Mouse (Mus musculus) frontal cortex, postnatal 36 days (tissue): Measurements from ENCODE around the gene Dcaf15.

Experiments
- DNase-seq, 2 experiments: peaks; one replicate each; pipeline ENCODE4 v3.0.0; 2022; ENCODE audit warnings: low spot score in 2 of 2

The Dcaf15 gene

DNA sequence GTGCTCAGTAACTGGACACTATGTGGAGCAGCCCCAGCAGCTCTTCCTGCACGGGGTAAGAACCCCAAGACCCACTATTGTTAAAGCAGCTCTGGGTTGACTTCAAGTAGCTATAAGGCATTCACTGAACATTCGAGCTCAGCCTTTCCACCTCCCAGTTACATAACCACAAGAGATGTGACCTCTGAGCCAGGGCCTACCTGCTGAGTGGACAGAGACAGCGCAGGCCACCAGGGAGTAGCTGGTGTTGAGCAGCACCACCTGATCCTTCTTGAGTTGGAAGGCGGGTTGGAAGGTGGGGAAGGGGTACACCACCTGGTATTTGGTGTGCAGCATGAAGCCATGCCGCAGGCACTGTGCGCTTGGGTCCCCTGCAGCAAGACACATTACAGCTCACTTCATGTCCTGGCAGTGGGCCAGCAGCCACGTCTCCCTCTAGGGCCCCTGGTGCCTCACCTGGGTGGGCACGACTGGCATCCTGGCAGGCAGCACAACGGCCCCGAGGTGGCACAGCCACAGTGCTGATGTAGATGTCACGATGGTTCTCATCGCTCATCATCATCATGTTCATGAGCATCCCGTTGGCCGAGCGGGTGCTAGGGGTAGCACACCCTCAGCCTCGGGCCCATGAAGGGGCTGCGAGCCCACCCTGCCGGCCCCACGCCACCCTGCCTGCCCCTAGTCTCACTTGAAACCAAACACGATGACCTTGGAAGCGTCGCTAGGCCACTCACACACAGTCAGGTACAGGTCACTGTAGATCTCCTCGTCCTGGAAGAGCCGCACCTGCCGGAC is 2.9 kb downstream of the Dcaf15 start:
- no peak for DNase-seq

DNA sequence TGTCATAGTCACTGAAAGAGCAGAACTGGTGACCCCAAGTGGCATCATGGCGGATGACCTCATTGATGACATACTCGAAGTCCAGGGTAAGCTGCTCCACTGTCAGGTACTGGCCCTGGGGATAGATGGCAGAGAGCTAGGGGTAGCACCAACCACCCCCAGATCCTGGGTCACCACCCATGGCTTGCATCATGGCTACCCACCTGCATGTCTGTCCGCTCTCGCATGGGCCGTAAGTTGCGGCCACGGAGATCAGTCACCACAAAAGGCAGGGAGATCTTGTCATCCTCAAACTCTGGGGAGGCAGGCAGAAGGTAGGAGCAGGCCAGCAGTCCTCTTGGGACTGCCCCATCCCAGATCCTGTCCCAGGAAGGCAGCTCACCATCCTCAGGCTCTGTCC is 6.2 kb downstream of the Dcaf15 start:
- DNase-seq = no peak

DNA sequence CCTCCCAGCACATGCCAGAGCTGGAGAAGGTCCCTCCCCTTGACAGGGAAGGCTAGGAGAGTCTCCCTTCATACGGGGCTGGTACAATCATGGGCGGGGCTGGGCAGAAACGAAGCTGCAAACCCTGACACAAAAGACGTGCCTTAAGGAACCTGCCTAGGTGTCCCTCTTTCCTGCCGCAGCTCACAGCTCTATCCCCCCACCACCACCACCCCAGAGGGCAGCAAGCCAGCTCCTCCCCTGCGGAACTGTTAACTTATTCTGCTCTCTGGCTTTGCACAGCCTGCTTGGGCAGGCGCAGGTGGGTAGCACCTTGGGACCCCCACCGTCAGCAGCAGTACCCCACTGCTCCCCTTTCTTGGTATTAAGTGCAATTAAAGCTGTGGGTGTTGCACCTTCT is 8.5 kb downstream of the Dcaf15 start:
- no peak for DNase-seq

DNA sequence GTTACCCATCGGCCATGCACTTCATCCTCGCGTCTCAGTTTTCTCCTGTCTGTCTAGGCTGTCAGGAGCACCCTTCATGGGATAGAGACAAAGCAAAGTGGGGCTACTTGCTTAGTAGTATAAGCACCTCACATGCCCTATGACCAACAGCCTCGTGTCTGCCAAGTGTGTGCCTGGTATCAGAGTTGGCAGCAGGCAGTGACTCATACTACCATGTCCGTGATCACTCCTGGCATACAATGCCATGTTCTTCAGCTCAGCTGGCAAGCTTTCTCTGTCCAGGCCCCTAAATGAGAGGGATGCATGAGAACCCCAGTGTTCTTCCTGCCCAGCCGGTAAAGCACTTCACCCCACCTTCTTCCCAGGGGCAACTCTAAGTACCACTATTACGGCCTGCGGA is 14.0 kb downstream of the Dcaf15 start:
- no peak for DNase-seq

DNA sequence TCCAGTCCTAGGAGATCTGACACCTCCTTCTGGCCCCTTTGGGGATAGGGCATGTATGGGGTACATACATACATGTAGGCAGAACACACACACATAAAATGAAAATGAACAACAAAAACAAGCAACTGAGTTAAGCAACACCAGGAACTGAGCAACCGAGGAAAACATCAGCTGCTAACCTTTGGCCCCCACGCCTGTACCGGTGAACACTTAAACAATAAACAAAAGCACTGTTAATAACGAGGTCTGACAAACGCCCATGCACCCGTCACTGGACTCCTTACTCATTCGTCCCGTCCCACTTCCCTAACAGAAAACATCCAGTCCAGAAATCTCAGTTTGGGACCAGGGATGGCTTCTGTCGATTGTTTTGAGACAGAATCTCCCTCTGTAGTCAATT is 15.3 kb downstream of the Dcaf15 start:
- DNase-seq = no peak

DNA sequence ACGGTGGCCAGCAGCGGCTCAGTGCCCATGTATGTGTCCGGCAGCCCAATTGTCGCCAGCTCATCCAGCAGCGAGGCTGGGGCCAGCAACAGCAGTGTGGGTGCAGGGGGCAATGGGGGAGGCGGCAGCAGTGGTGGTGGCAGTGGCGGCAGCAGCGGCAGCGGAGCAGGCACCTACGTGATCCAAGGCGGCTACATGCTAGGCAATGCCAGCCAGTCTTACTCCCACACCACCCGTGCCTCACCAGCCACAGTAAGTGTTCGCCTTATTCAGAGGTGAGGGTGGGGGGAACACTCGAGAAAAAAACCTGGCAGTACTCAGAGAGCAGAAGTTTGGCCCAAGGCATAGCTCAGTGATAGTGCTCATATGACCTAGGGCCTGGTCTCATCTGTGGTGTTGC is 16.7 kb downstream of the Dcaf15 start:
- DNase-seq = no peak

DNA sequence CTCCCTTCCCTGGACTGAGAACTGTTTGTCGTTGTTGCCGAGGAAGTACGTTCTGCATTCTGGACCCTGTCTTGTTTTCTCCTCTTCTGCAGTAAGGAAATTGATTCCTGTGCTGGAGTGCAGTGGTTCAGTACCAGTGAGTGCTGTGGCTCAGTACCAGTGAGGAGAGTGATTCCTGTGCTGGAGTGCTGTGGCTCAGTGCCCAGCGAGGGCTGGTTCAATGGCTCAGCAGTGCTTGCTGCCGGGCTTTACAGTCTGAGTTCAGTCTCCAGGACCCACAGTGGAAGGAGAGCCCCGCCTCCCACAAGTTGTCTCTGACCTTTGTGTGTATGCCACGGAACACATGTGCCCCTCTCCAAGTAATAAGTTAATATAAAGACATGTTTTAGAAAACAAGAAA is 17.4 kb downstream of the Dcaf15 start:
- no peak for DNase-seq

DNA sequence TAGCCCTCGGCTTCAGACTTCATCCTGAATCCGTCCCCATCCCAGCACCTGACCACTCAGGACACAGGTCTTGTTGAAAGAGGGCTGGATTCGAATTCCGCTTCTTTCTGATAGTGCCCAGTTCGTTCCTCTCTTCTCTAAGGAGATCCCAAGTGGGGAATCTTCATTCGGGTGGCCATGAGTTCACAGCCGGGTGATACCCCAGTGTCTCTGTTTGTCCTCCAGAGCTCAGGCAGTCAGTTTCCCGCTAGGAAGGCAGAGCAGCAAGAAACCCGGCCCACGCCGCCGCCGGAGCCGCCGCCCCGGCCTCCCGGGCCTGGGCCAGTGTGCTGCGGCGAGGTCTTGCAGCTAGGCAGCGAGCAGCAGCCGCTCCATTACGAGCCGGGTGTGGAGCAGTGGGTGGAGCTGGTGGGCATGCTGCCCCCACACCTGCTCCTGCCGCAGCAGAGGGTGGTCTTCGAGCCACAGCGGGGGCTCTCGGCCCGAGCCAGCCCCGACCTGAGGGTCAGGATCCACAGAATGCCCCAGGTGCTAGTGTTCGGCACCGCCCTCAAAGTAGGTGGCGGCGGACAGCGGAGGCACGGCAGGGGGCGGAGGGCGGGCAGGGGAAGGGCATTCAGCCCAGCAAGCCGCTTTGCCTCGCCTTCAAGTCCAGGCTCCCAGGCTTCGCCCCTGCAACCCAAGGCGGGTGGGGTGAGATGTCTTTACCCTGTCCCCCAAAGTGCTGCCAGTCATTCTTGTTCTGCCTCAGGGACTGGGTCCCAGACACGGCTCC is 20.0 kb downstream of the Dcaf15 start:
- DNase-seq = no peak

DNA sequence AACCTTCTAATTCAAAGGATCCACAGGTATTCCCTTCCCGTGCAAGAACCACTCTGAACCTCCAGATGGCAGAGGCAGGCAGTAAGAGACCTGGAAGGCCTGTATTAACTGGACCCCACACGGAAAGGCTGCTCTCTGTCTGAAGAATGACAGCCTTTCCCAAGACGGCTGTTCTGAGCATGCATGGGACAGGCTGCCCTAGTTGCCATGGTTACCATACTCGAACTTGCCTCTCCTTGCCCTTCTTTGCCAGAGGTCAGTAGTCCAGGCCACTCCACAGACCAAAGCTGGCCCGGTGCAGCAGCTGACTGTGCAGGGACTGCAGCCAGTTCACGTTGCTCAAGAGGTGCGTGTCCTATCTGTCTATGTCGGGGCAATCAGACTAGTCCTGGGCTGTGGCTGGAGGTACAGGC is 20.7 kb downstream of the Dcaf15 start:
- no peak for DNase-seq

DNA sequence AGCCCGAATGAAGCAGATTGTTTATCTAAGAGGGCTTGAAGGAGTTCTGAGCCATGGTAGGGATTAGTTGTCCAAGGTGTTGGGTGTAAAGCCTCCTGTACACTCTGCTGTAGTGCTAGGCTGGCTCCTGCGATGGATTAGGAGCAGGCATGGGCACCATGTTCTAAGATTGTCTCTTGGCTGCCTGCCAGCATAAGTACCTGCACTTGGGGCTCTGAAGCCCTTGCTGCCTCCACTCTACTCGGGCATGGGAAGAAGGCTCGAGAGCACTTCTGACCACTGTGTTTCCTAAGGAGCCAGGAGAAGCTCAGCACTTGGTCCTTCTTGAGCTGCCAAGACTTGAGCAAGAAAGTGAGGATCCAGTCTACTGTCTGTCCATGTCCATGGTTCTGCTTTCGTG is 25.4 kb downstream of the Dcaf15 start:
- no peak for DNase-seq

DNA sequence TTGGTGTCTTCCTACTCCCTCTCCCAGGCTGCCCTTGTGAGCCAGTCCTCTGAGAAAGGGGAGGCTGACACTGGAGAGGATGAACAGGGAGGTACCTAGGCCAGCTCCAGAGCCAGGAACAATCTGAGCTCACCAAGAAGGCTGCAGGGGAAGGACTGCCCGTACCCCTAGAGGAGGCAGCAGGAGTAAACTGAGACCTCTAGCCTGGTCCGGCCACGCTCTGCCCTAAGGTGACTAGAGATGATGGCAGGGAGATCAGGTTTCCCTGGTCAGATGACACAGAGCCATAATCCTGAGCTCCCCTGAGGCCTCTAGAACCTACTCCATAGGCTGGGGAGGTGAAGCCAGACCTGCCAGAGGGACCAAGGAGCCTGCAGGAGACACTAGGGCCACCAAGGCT is 27.7 kb downstream of the Dcaf15 start:
- no peak for DNase-seq

DNA sequence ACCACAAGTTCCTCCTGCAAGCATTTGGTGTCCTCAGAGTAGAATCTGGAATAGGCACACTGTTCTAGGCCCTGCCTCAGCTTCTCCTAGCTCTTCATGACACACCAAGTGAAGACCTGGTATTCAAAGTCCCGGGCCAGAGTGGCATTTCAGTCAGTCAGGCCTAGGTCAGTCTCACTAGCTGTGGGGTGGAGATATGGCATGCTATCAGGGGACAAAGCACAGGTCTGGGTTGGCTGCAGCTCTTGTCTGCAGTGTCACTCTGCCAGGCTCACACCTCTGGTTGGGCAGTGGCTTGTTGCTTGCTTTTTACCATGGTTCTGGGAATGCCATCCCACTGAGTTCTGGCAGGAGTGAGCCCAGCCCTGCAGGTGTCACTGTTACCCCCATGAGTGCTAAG is 28.2 kb downstream of the Dcaf15 start:
- DNase-seq = no peak

DNA sequence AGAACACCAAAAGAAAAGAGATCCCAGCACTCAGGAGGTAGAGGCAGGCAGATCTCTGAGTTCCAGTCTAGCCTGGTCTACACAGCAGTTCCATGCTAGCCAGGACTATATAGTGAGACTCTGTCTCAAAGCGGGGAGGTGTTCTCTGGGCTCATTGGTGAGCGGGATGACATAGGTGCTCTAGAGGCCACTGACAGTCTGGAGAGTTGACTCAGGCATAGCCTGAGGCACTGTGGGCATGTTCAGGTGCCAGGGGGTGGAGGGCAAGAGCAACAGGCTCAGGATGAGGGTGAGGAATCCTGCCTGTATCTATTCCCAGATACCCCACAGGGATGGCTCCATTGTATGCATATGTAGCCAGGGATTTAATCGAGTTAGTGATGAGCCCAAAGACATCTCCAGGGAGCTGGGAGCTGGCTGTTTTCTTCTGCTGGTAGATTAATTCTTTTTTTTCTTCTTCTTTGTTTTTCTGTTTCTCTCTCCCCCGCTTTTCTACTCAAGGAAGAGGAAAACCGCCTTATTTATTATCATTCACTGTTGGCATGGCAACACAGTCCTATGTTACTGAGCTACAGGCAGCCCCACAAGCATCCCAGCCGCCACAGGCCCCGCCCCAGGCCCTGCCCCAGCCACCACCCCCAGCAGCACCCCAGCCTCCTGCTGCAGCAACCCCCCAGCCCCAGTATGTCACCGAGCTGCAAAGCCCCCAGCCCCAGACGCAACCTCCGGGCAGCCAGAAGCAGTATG is 31.2 kb downstream of the Dcaf15 start:
- no peak for DNase-seq

DNA sequence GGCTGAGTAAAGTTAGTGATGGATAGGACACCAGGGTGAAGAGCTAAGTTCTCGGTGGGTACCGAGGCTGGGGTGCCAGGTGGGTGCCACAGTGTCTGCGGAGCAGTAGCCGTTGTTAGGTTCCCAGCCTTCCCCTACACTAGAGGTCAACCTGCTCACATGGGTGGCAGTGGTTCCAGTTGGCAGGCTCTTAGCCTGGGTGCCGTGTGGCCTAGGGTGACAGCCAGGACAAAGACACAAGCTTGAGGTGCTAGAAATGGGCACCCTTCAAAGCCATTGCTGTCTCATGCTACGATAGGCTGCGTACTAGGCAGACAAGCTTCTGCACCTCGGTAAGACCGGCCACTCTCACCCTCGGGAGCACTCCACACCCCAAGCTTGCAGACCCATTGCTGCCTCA is 32.2 kb downstream of the Dcaf15 start:
- DNase-seq = no peak

DNA sequence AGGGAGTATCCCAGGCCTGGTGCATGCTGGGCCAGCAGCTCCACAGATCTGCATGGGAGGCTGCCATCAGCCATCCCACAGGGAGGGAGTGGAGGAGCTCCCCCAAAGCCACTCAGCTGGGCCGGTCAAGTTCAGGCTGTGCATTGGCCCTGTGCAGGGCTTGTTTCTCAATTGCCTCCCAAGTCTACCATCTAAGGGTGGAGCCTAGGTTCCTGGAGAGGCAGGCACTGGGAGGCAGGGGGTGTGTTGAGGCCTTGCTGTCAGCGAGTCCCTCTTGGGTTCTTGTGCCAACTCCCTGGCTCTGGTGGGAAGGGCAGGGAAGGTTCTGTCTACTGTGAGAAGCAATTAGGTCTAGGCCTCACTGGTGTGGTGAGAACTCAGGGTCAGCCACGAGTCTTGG is 32.6 kb downstream of the Dcaf15 start:
- no peak for DNase-seq

DNA sequence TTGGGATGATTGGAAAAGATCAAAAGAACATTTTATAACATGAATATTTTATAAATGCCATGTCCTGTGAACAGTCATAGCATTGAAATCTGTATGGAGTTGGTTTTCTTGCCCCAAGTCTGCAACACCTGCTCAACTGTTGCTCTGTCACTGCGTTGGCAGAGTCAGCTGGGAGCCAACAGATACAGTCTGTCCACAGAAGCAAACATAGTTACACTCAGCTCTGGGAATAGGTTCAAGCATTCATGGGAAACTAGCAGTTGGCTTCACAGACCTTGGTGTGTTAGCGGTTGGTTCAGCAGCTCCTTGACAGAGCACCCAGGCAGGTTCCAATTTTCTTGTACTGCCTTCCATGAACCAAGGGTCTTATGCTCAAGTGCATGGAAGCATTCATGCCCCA is 33.9 kb downstream of the Dcaf15 start:
- peak; percentile 43 to 80 for DNase-seq

DNA sequence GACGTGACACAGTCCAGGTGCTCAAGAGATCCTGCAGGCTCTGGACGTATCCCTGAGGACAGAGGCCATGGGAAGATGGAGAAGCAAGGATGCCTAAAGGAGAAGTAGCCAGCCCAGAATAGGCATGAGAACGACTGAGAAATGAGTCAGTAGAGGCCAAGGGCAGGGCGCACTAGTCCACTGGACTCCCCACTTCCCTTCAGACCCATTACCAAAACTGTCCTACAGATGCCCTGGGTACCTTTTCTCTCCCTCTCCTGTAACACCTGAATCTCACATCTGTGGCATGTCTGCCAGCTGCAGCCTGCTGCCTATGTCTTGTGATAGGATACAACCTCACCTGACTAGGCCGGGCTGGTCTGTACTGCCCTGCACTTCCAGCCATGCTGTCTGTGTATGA is 34.3 kb downstream of the Dcaf15 start:
- DNase-seq = no peak

DNA sequence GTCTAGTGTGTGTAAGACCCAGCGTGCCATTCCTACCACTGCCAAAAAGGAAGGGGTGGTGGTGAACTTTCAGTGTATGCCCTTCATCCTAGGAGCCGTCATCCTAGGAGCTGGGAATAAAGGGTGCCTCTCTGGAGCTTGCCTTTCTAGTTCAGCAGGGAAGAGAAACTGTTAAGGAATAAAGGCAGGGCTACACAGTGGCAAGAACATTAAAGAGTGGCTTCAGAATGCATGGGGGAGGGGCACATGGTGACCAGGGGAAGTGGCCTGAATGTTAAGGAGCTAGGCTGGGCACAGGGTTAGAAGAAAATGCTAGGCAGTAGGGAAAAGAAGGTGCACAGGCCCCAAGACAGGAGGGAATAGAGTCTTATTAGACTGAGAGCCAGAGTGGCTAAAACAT is 34.8 kb downstream of the Dcaf15 start:
- DNase-seq = no peak

DNA sequence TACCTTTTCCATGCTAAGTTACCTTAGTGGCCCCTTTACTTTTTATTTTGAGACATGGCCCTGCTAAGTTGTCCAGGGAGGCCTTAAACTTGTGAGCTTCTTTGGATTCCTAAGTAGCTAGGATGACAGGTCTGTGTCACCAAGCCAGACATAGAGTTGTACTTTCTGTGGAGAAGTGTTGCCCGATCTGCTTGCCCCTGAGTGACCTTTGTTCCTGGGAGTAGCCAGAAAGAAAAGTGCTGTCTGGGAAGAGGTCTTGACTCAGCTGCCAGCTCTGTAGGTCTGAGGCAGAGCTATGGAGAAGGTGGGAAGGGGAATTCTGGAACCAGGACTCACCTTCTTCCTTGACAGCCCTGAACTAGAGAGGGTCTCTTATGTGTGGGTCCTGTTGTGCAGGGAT is 35.4 kb downstream of the Dcaf15 start:
- DNase-seq = no peak

DNA sequence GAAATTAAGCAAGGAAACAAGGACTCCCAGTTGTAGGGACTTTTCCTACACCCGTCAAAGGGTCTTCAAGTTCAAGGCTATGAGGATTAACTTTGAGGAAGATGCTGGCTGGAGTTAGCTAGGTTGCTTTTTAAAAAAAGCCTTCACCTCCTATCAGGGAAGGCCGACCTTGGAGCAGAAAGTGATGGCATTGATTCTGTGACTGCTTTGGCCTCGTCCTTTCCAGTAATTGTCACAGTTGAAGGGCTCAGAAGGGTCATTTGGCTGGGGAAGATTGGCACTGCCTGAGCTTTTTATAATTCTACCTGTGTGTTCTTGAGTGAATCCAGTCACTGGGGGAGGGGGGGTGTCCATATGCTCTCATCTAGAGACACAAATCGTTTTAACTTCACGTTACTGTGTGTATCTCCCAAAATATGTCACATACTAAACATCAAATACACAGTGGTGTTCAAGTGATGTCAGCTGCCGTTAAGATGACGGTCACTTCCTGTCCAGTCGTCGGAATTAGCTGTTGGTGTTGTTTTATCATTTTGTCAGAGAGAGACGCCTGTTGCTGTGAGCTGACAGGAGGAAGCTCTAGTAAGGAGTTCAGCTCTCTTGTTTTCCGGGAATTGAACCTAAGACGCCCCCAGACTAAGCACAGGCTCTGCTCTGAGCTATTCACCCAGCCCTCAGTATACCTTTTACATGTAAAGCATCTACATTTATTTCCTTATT is 36.1 kb downstream of the Dcaf15 start:
- no peak for DNase-seq

DNA sequence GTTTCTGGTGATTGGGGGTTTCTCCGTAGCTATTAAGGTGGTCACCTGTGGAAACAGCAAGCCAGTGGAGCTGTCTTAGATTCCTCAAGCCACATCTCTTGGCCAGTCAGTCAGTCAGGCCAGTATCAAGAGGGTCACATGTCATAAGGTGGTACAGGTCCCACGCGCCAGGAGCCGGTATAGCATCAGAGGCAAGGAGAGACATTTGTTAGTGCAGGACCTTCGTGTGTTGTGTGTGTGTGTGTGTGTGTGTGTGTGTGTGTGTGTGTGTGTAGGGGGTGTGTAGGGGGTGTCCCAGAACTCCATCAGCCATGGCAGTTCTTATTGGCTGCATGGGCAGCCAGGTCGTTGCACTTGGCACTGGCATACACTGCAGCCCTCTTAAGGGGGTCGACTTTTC is 36.7 kb downstream of the Dcaf15 start:
- no peak for DNase-seq

DNA sequence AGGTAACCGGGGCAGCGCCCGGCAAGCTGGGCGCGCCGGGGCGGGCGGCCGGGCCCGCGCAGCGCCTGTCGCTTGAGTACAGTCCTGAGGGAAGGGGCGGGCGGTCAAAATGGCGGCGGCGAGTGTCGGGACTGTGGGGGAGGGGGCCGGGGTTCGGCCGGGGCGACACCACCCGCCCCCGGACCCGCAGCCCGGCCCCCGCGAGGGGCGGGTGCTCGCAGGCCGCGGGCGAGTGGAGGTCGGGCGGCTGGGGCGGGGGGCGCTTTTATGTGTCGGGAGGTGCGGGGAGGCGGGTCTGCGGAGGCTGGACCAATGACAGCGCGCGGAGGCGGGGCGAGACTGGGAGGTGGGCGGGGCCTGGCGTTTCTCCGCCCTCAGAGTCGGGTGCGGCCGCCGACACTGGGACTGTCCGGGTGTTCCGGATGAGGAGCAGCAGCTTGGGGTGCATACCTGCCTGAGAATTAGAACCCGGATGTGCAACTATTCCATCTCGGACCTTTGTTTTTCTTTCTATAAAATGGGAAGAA is 37.5 kb downstream of the Dcaf15 start:
- peak; percentile 94 to 95 for DNase-seq
